Mouse (Mus musculus) CH12.LX (cell line): ENCODE data around the gene Ap3d1. TPM values are rescaled to one million over a fixed set of nuclear protein-coding genes. Genes with fewer than 3 reads are reported as not detected.
A peak's percentile ranks its signal among the peaks of the same experiment; 100 is the strongest.

Experiments used
- DNase-seq: peaks from one replicate; pipeline ENCODE4 v3.0.0-alpha.2; 2013; ENCODE audit errors: extremely low read depth
- H3K27ac ChIP-seq: 2 replicates; pipeline ENCODE4 v1.5.1; 2012; ENCODE audit warnings: low read depth, mild to moderate bottlenecking, control low read depth, moderate library complexity; ENCODE audit not compliant: insufficient read depth
- H3K27me3 ChIP-seq: replicated peaks from 2 replicates; pipeline ENCODE3; 2012; ENCODE audit warnings: inconsistent platforms
- H3K36me3 ChIP-seq, 2 experiments: replicated peaks in 1 of 2; 2 replicates each; pipeline versions ENCODE3 to v1.6.1; 2012; ENCODE audit warnings: inconsistent platforms in 1 of 2, low read length in 1 of 2, mild to moderate bottlenecking in 1 of 2, mixed read lengths in 1 of 2, moderate library complexity in 1 of 2; ENCODE audit not compliant: control insufficient read depth in 1 of 2, insufficient read depth in 1 of 2
- H3K4me1 ChIP-seq, 2 experiments: 2 replicates each; pipeline ENCODE4 v1.6.1; 2012; ENCODE audit warnings: inconsistent platforms in 1 of 2, moderate library complexity in 1 of 2; ENCODE audit not compliant: insufficient read depth in 2 of 2, control insufficient read depth in 1 of 2
- H3K4me2 ChIP-seq: 2 replicates; pipeline ENCODE4 v1.6.1; 2012; ENCODE audit warnings: low read depth, mild to moderate bottlenecking, control low read depth; ENCODE audit not compliant: poor library complexity, insufficient read depth, severe bottlenecking
- H3K4me3 ChIP-seq, 3 experiments: fragments of 150-350 bp in 1 of 3; sonication (generic) in 1 of 3; replicated peaks in 1 of 3; 2 replicates each; pipeline versions ENCODE3 to v1.5.1; 2011 to 2012; ENCODE audit warnings: low read depth in 2 of 3, low read length in 2 of 3, mild to moderate bottlenecking in 2 of 3, moderate library complexity in 2 of 3, control low read depth in 1 of 3, improper control_type of control experiment in 1 of 3, inconsistent platforms in 1 of 3, mixed read lengths in 1 of 3; ENCODE audit not compliant: poor library complexity in 1 of 3
- H3K79me2 ChIP-seq: replicated peaks from 2 replicates; pipeline ENCODE4 v1.6.1; 2012; ENCODE audit warnings: mild to moderate bottlenecking, moderate library complexity; ENCODE audit not compliant: control insufficient read depth, poor library complexity, insufficient read depth, severe bottlenecking; ENCODE audit errors: extremely low read depth
- H3K9ac ChIP-seq: 2 replicates; pipeline ENCODE4 v1.6.1; 2012; ENCODE audit warnings: low read depth, mild to moderate bottlenecking, control low read depth, moderate library complexity; ENCODE audit not compliant: insufficient read depth
- H3K9me3 ChIP-seq: replicated peaks from 2 replicates; pipeline ENCODE3; 2012; ENCODE audit warnings: low read length, inconsistent platforms, mixed read lengths
- BHLHE40 ChIP-seq: IDR thresholded peaks from 2 replicates; pipeline ENCODE4 v1.6.1; 2011; ENCODE audit warnings: mild to moderate bottlenecking, low read depth, low read length, improper control_type of control experiment
- CHD1 ChIP-seq: IDR thresholded peaks from 2 replicates; pipeline ENCODE4 v1.6.1; 2012; ENCODE audit warnings: low read depth, low read length, improper control_type of control experiment, inconsistent platforms
- CHD2 ChIP-seq: IDR thresholded peaks from 2 replicates; pipeline ENCODE4 v1.6.1; 2011; ENCODE audit warnings: low read length, improper control_type of control experiment
- EP300 ChIP-seq: IDR thresholded peaks from 2 replicates; pipeline ENCODE4 v1.6.1; 2011; ENCODE audit warnings: low read length, improper control_type of control experiment
- ETS1 ChIP-seq: conservative IDR thresholded peaks from 2 replicates; pipeline ENCODE4 v1.6.1; 2012; ENCODE audit warnings: low read depth, mild to moderate bottlenecking, inconsistent platforms, low read length, improper control_type of control experiment, moderate library complexity
- GABPA ChIP-seq: IDR thresholded peaks from 2 replicates; pipeline ENCODE4 v1.6.1; 2012; ENCODE audit warnings: low read depth, low read length, improper control_type of control experiment, inconsistent platforms; ENCODE audit not compliant: insufficient replicate concordance
- HCFC1 ChIP-seq: IDR thresholded peaks from 2 replicates; pipeline ENCODE4 v1.6.1; 2012; ENCODE audit warnings: low read depth, mild to moderate bottlenecking, inconsistent platforms, low read length, improper control_type of control experiment
- IRF4 ChIP-seq: IDR thresholded peaks from 2 replicates; pipeline ENCODE4 v1.6.1; 2014; ENCODE audit warnings: low read depth, mild to moderate bottlenecking, inconsistent platforms, low read length, improper control_type of control experiment
- JUN ChIP-seq: IDR thresholded peaks from 2 replicates; pipeline ENCODE4 v1.6.1; 2011; ENCODE audit warnings: low read depth, mild to moderate bottlenecking, low read length, improper control_type of control experiment, moderate library complexity; ENCODE audit not compliant: insufficient read depth
- JUND ChIP-seq: conservative IDR thresholded peaks from 2 replicates; pipeline ENCODE4 v1.6.1; 2011; ENCODE audit warnings: low read depth, low read length, improper control_type of control experiment
- KAT2A ChIP-seq: IDR thresholded peaks from 2 replicates; pipeline ENCODE4 v1.6.1; 2012; ENCODE audit warnings: low read length, improper control_type of control experiment, inconsistent platforms; ENCODE audit not compliant: insufficient replicate concordance
- MAFK ChIP-seq: IDR thresholded peaks from 2 replicates; pipeline ENCODE4 v1.6.1; 2011; ENCODE audit warnings: low read length, improper control_type of control experiment; ENCODE audit not compliant: insufficient replicate concordance
- MAX ChIP-seq: IDR thresholded peaks from 2 replicates; pipeline ENCODE4 v1.6.1; 2011; ENCODE audit warnings: low read length, improper control_type of control experiment
- MAZ ChIP-seq: IDR thresholded peaks from 2 replicates; pipeline ENCODE4 v1.6.1; 2012; ENCODE audit warnings: low read depth, mild to moderate bottlenecking, inconsistent platforms, low read length, improper control_type of control experiment, moderate library complexity
- MEF2A ChIP-seq: IDR thresholded peaks from 2 replicates; pipeline ENCODE4 v1.6.1; 2014; ENCODE audit warnings: low read depth, mild to moderate bottlenecking, inconsistent platforms, low read length, improper control_type of control experiment, borderline replicate concordance
- MXI1 ChIP-seq: IDR thresholded peaks from 2 replicates; pipeline ENCODE4 v1.6.1; 2011; ENCODE audit warnings: mild to moderate bottlenecking, low read depth, low read length, improper control_type of control experiment
- MYC ChIP-seq: IDR thresholded peaks from 2 replicates; pipeline ENCODE4 v1.6.1; 2011; ENCODE audit warnings: low read depth, mild to moderate bottlenecking, improper control_type of control experiment, low read length
- NELFE ChIP-seq: IDR thresholded peaks from 2 replicates; pipeline ENCODE4 v1.6.1; 2011; ENCODE audit warnings: low read depth, low read length, improper control_type of control experiment
- NRF1 ChIP-seq: IDR thresholded peaks from 2 replicates; pipeline ENCODE4 v1.6.1; 2014; ENCODE audit warnings: low read depth, mild to moderate bottlenecking, inconsistent platforms, low read length, improper control_type of control experiment, moderate library complexity
- POLR2A ChIP-seq: IDR thresholded peaks from 2 replicates; pipeline ENCODE4 v1.6.1; 2011; ENCODE audit warnings: low read depth, mild to moderate bottlenecking, improper control_type of control experiment, low read length
- POLR2AphosphoS2 ChIP-seq: IDR thresholded peaks from 2 replicates; pipeline ENCODE4 v1.6.1; 2011; ENCODE audit warnings: low read depth, low read length, improper control_type of control experiment
- RAD21 ChIP-seq: IDR thresholded peaks from 2 replicates; pipeline ENCODE4 v1.6.1; 2011; ENCODE audit warnings: low read depth, mild to moderate bottlenecking, low read length, improper control_type of control experiment, moderate library complexity
- RCOR1 ChIP-seq: conservative IDR thresholded peaks from 2 replicates; pipeline ENCODE4 v1.6.1; 2012; ENCODE audit warnings: low read depth, mild to moderate bottlenecking, inconsistent platforms, low read length, improper control_type of control experiment
- SIN3A ChIP-seq: IDR thresholded peaks from 2 replicates; pipeline ENCODE4 v1.6.1; 2012; ENCODE audit warnings: low read length, improper control_type of control experiment, inconsistent platforms
- SMC3 ChIP-seq: IDR thresholded peaks from 2 replicates; pipeline ENCODE4 v1.6.1; 2011; ENCODE audit warnings: low read depth, low read length, improper control_type of control experiment
- TBP ChIP-seq: conservative IDR thresholded peaks from 2 replicates; pipeline ENCODE4 v1.6.1; 2011; ENCODE audit warnings: low read depth, low read length, improper control_type of control experiment
- TCF12 ChIP-seq: IDR thresholded peaks from 2 replicates; pipeline ENCODE4 v1.6.1; 2014; ENCODE audit warnings: low read depth, mild to moderate bottlenecking, inconsistent platforms, low read length, improper control_type of control experiment
- UBTF ChIP-seq: IDR thresholded peaks from 2 replicates; pipeline ENCODE4 v1.6.1; 2012; ENCODE audit warnings: low read depth, mild to moderate bottlenecking, inconsistent platforms, low read length, improper control_type of control experiment, moderate library complexity
- USF1 ChIP-seq: IDR thresholded peaks from 2 replicates; pipeline ENCODE4 v1.6.1; 2014; ENCODE audit warnings: low read depth, mild to moderate bottlenecking, inconsistent platforms, low read length, improper control_type of control experiment
- USF2 ChIP-seq: conservative IDR thresholded peaks from 2 replicates; pipeline ENCODE4 v1.6.1; 2011; ENCODE audit warnings: low read depth, low read length, improper control_type of control experiment
- ZC3H11A ChIP-seq: IDR thresholded peaks from 2 replicates; pipeline ENCODE4 v1.6.1; 2012; ENCODE audit warnings: low read depth, mild to moderate bottlenecking, inconsistent platforms, low read length, improper control_type of control experiment
- ZKSCAN1 ChIP-seq: IDR thresholded peaks from 2 replicates; pipeline ENCODE4 v1.6.1; 2012; ENCODE audit warnings: low read depth, inconsistent platforms, low read length, improper control_type of control experiment, borderline replicate concordance
- ZNF384 ChIP-seq: IDR thresholded peaks from 2 replicates; pipeline ENCODE4 v1.6.1; 2012; ENCODE audit warnings: low read depth, low read length, improper control_type of control experiment, inconsistent platforms
- dilution Hi-C: fragments of 300-500 bp; cut with MboI; formaldehyde crosslinking; loops from 2 replicates; pipeline ENCODE4 v1.14.3; 2020; ENCODE audit warnings: low sequenced_read_pairs; ENCODE audit not compliant: extremely low pct_unique_long_range_greater_than_20kb, extremely low pct_ligation_motif_present
- in situ Hi-C: fragments of 300-500 bp; cut with MboI; formaldehyde crosslinking; loops from 3 replicates; pipeline ENCODE4 v1.14.3; 2019; ENCODE audit warnings: low sequenced_read_pairs, low pct_ligation_motif_present, low pct_unique_long_range_greater_than_20kb, mixed read lengths
- polyA plus RNA-seq: library from polyadenylated mRNA; unstranded; fragments of >175 nt; gene quantifications from 2 replicates; pipeline ENCODE4 v1.2.1, GENCODE M21; 2012; ENCODE audit warnings: low read depth; ENCODE audit not compliant: insufficient read length
- total RNA-seq, 2 experiments: library from RNA; depleted of rRNA; stranded (reverse); fragments of 300-350 nt in 1 of 2; fragments of >200 nt in 1 of 2; gene quantifications; 2 replicates each; pipeline ENCODE4 v1.2.3; 2012 to 2014

Ap3d1 gene
- total and polyA plus RNA-seq, 3 experiments, result 28.4 to 57.0 (median 49.4) TPM

DNA sequence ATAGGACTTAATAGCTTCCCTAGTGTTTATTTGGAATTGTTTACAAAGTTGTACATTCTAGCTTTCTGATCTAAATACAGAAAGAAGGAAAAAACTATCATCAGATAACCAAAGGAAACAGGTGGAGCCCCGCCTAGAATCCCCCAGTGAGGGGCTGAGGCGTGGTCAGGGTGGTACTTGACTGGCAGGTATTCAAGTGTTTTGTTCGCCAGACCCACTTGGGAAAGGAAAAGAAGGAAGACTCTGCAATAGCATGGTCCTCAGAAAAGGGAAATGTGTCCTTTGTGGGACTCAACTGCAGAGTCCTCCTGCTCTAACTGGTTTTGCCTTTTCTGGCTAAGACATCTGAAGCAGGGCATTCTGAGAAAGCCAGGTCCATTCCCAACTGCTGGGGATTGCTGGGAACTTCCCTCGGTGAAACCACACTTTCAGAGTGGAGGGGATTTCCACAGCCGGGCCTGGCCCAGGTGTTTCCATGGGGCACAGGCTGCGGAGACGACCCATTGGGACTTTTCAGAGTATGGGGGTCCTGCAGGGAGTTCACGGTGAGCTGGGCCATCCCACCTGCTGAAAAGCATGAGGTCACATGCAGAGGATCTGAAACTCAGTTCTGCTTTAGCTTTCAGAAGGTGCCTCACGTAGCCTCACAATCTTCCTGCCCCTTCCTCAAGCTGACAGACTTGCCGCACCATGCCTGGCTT is 46.1 kb downstream of the Ap3d1 start:
- H3K27me3 ChIP-seq, result no peaks in the 10 kb centered on the region
- peak; percentile 71; the same call in 1 of the 2 replicates for TF ChIP-seq MAFK
- TF ChIP-seq ZNF384, result no peak
- TF ChIP-seq TBP, result peak; percentile 67; the same call in 1 of the 2 replicates
- TF ChIP-seq TCF12, result peak; percentile 99
- peak; percentile 94 for TF ChIP-seq MEF2A
- TF ChIP-seq KAT2A, result 0 out of 2 replicates have a peak, but pooled peaks have one; percentile 69
- TF ChIP-seq MAX, result peak; percentile 90
- TF ChIP-seq MAZ, result peak; percentile 93
- peak; percentile 95 for TF ChIP-seq IRF4
- peak; percentile 23; the same call in 1 of the 2 replicates for TF ChIP-seq NRF1
- TF ChIP-seq JUND, result peak; percentile 42
- no peak for TF ChIP-seq GABPA
- TF ChIP-seq POLR2A, result peak; percentile 68
- peak; percentile 43; the same call in 1 of the 2 replicates for TF ChIP-seq HCFC1
- TF ChIP-seq CHD1, result peak; percentile 68; the same call in 1 of the 2 replicates
- TF ChIP-seq BHLHE40, result peak; percentile 99
- no peak for TF ChIP-seq SMC3
- TF ChIP-seq USF1, result peak; percentile 48
- peak; percentile 98 for TF ChIP-seq ETS1
- TF ChIP-seq NELFE, result no peak; the same call in none of the 2 replicates
- TF ChIP-seq RCOR1, result peak; percentile 94
- TF ChIP-seq JUN, result peak; percentile 70
- TF ChIP-seq UBTF, result no peak; the same call in 1 of the 2 replicates
- peak; percentile 89 for TF ChIP-seq SIN3A
- TF ChIP-seq CHD2, result peak; percentile 86
- no peak; the same call in 1 of the 2 replicates for TF ChIP-seq USF2
- no peak; the same call in 1 of the 2 replicates for TF ChIP-seq ZC3H11A
- peak; percentile 65; the same call in 1 of the 2 replicates for TF ChIP-seq MXI1
- peak; percentile 92 for TF ChIP-seq EP300
- no peak for TF ChIP-seq POLR2AphosphoS2
- TF ChIP-seq RAD21, result no peak; the same call in none of the 2 replicates
- peak; percentile 95 for TF ChIP-seq MYC
- TF ChIP-seq ZKSCAN1, result no peak
- peak overlapping the region; percentile 91 for H3K4me2 ChIP-seq
- peak overlapping the region; percentile 45; the same call in 1 of the 2 replicates for H3K9ac ChIP-seq
- H3K9me3 ChIP-seq, result no peaks in the 10 kb centered on the region
- H3K4me1 ChIP-seq, result peaks cover 52 to 89% of the 10 kb centered on the region in 2 experiments
- DNase-seq, result peak; percentile 93
- dilution Hi-C loops (no loop called here), in situ Hi-C loops (loop anchor here (25.0 kb wide), 1 partner anchor 259 kb away; the partner anchor contains the start of gene Tcf3)
- H3K36me3 ChIP-seq, result peaks cover 4 to 31% of the 10 kb centered on the region in 2 experiments
- peaks cover 30% of the 10 kb centered on the region for H3K79me2 ChIP-seq
- no peak overlapping the region for H3K4me3 ChIP-seq
- peak overlapping the region; percentile 100 for H3K27ac ChIP-seq
